Mouse (Mus musculus) bone marrow macrophage, adult 2 months (primary cell): ENCODE data around the gene Ncf1. TPM values are rescaled to one million over a fixed set of nuclear protein-coding genes. Genes with fewer than 3 reads are reported as not detected.
A peak's percentile ranks its signal among the peaks of the same experiment; 100 is the strongest.

Experiments used
- H3K27ac ChIP-seq: 2 replicates; pipeline ENCODE4 v1.5.1; 2012; ENCODE audit warnings: low read depth, low read length; ENCODE audit not compliant: insufficient read depth
- H3K4me1 ChIP-seq: 2 replicates; pipeline ENCODE4 v1.6.1; 2012; ENCODE audit warnings: low read length; ENCODE audit not compliant: control insufficient read depth, insufficient read depth
- H3K4me3 ChIP-seq: 2 replicates; pipeline ENCODE4 v1.5.1; 2012; ENCODE audit warnings: mild to moderate bottlenecking, low read length, moderate library complexity; ENCODE audit not compliant: insufficient read depth
- CTCF ChIP-seq: IDR thresholded peaks from 2 replicates; pipeline ENCODE4 v1.5.1; 2012; ENCODE audit warnings: low read depth, mild to moderate bottlenecking, low read length, moderate library complexity
- POLR2A ChIP-seq: IDR thresholded peaks from 2 replicates; pipeline ENCODE4 v1.6.1; 2012; ENCODE audit warnings: mild to moderate bottlenecking, low read depth, low read length, borderline replicate concordance
- polyA plus RNA-seq: library from polyadenylated mRNA; stranded (reverse); fragments of >200 nt; gene quantifications from 2 replicates; pipeline ENCODE4 v1.2.4, GENCODE M21; 2012; ENCODE audit not compliant: missing spikeins, insufficient read depth, insufficient read length

Ncf1 gene
- polyA plus RNA-seq, 1 experiment, result 392 TPM

GRCm38 (mm10) chr5:134233244-134233651 is 3.8 kb upstream of the Ncf1 start:
- no peak for TF ChIP-seq CTCF
- H3K4me3 ChIP-seq, result no peak overlapping the region
- peaks cover 48% of the 10 kb centered on the region for H3K4me1 ChIP-seq
- H3K27ac ChIP-seq, result peak overlapping the region; percentile 91

GRCm38 (mm10) chr5:134232568-134232967 is 3.1 kb upstream of the Ncf1 start:
- H3K4me3 ChIP-seq, result peak overlapping the region; percentile 31
- H3K4me1 ChIP-seq, result peaks cover 48% of the 10 kb centered on the region
- peak overlapping the region; percentile 91 for H3K27ac ChIP-seq
- TF ChIP-seq CTCF, result no peak
- no peak for TF ChIP-seq POLR2A

- H3K4me3 ChIP-seq, result peak overlapping the region; percentile 31; the same call in 1 of the 2 replicates
- TF ChIP-seq POLR2A (no peak), CTCF (no peak)
- peaks cover 52% of the 10 kb centered on the region for H3K4me1 ChIP-seq
- H3K27ac ChIP-seq, result peak overlapping the region; percentile 91
Measured at GRCm38 (mm10) chr5:134232111-134232510, 2.7 kb upstream of the Ncf1 start.

GRCm38 (mm10) chr5:134231376-134231775 is 2.0 kb upstream of the Ncf1 start:
- Histone ChIP-seq H3K4me3 (no peak overlapping the region), H3K4me1 (peaks cover 53% of the 10 kb centered on the region), H3K27ac (peak overlapping the region; percentile 91)
- TF ChIP-seq POLR2A, result no peak
- TF ChIP-seq CTCF, result no peak

GRCm38 (mm10) chr5:134228249-134228638 is 1.2 kb downstream of the Ncf1 start:
- H3K4me1 ChIP-seq, result peaks cover 33% of the 10 kb centered on the region
- H3K27ac ChIP-seq, result peak overlapping the region; percentile 86
- peak overlapping the region; percentile 87 for H3K4me3 ChIP-seq
- TF ChIP-seq CTCF (no peak), POLR2A (no peak)

- Histone ChIP-seq H3K4me1 (peaks cover 30% of the 10 kb centered on the region), H3K4me3 (peak overlapping the region; percentile 87), H3K27ac (peak overlapping the region; percentile 86)
- TF ChIP-seq POLR2A (no peak), CTCF (no peak; the same call in 1 of the 2 replicates)
Measured at GRCm38 (mm10) chr5:134227574-134228248, 1.7 kb downstream of the Ncf1 start.

GRCm38 (mm10) chr5:134226946-134227345 is 2.5 kb downstream of the Ncf1 start:
- no peak overlapping the region for H3K27ac ChIP-seq
- peaks cover 27% of the 10 kb centered on the region for H3K4me1 ChIP-seq
- peak overlapping the region; percentile 48; the same call in 1 of the 2 replicates for H3K4me3 ChIP-seq
- TF ChIP-seq POLR2A (no peak), CTCF (no peak)

GRCm38 (mm10) chr5:134225110-134225901 is 4.1 kb downstream of the Ncf1 start:
- Histone ChIP-seq H3K4me1 (peaks cover 15% of the 10 kb centered on the region), H3K4me3 (no peak overlapping the region), H3K27ac (no peak overlapping the region)
- TF ChIP-seq CTCF, result no peak
- TF ChIP-seq POLR2A, result no peak

GRCm38 (mm10) chr5:134221708-134222150 is 7.7 kb downstream of the Ncf1 start:
- no peak overlapping the region for H3K27ac ChIP-seq
- peaks cover 3% of the 10 kb centered on the region; the same call in 1 of the 2 replicates for H3K4me1 ChIP-seq
- TF ChIP-seq POLR2A (no peak), CTCF (no peak)
- no peak overlapping the region for H3K4me3 ChIP-seq

GRCm38 (mm10) chr5:134221278-134221677 is 8.1 kb downstream of the Ncf1 start:
- no peak for TF ChIP-seq CTCF
- TF ChIP-seq POLR2A, result no peak
- Histone ChIP-seq H3K27ac (no peak overlapping the region), H3K4me1 (peaks cover 3% of the 10 kb centered on the region; the same call in 1 of the 2 replicates), H3K4me3 (no peak overlapping the region)
